In genomic region chr1:169748439-169748838, GRCm38 (mm10) we compare ENCODE assay signal across 13 mouse cellular contexts. TPM values are rescaled to one million over a fixed set of nuclear protein-coding genes. Genes with fewer than 3 reads are reported as not detected.
DNase-seq lines count a peak whose midpoint lies in the region; ATAC-seq and TF ChIP-seq lines count a peak whose summit lies in the region.
"Had no signal": no experiment of that assay in that cellular context is flagged by ENCODE, and none has a peak within 500 bp of the region (broad histone marks: within the 10 kb centered on the region; RNA-seq: fewer than 3 reads in every experiment).

No protein-coding gene starts in this region.

- TF ChIP-seq CTCF in forebrain, postnatal 0 days (IDR thresholded peaks at IDR 0.05; ENCODE audit: low read depth) = no peak

- H3K4me1 ChIP-seq in forebrain, postnatal 0 days (ENCODE audit: insufficient read depth) = 0 out of 2 replicates have a peak, but pooled peaks cover 5% of the 10 kb centered on the region
- H3K4me1 ChIP-seq in forebrain, embryonic 13.5 days = peaks cover 10% of the 10 kb centered on the region; the same call in 1 of the 2 replicates
- peaks cover 12% of the 10 kb centered on the region; the same call in 1 of the 2 replicates for H3K4me1 ChIP-seq in midbrain, embryonic 12.5 days
- peaks cover 17% of the 10 kb centered on the region for H3K4me1 ChIP-seq in midbrain, embryonic 10.5 days
- H3K4me1 ChIP-seq in hindbrain, embryonic 15.5 days (replicated peaks) = peaks cover 18% of the 10 kb centered on the region
- 0 out of 2 replicates have a peak, but pooled peaks cover 4% of the 10 kb centered on the region for H3K4me1 ChIP-seq in neural tube, embryonic 14.5 days (ENCODE audit: control insufficient read depth, insufficient read depth, low read length)

- H3K36me3 ChIP-seq in forebrain, postnatal 0 days (ENCODE audit: insufficient read depth) = no peaks in the 10 kb centered on the region
- H3K36me3 ChIP-seq in forebrain, embryonic 13.5 days (ENCODE audit: poor library complexity, severe bottlenecking) = no peaks in the 10 kb centered on the region
- no peaks in the 10 kb centered on the region for H3K36me3 ChIP-seq in midbrain, embryonic 12.5 days
- no peaks in the 10 kb centered on the region for H3K36me3 ChIP-seq in midbrain, embryonic 10.5 days
- peaks cover 3% of the 10 kb centered on the region; the same call in 1 of the 2 replicates for H3K36me3 ChIP-seq in hindbrain, embryonic 15.5 days
- no peaks in the 10 kb centered on the region for H3K36me3 ChIP-seq in neural tube, embryonic 14.5 days (ENCODE audit: control insufficient read depth, insufficient read depth, low read length)
- H3K36me3 ChIP-seq: limb, embryonic 13.5 days had no signal

- H3K9ac ChIP-seq in forebrain, postnatal 0 days = 0 out of 2 replicates have a peak overlapping the region, but pooled peaks have one; percentile 53
- H3K9ac ChIP-seq in forebrain, embryonic 13.5 days = no peak overlapping the region
- no peak overlapping the region for H3K9ac ChIP-seq in midbrain, embryonic 12.5 days (replicated peaks)
- no peak overlapping the region for H3K9ac ChIP-seq in hindbrain, embryonic 15.5 days
- H3K9ac ChIP-seq in neural tube, embryonic 14.5 days (replicated peaks; ENCODE audit: low read depth, low read length) = no peak overlapping the region

- peak overlapping the region; percentile 82 for H3K27ac ChIP-seq in forebrain, postnatal 0 days (ENCODE audit: low read depth, low read length)
- H3K27ac ChIP-seq in forebrain, embryonic 13.5 days = no peak overlapping the region
- H3K27ac ChIP-seq in midbrain, embryonic 12.5 days (replicated peaks) = no peak overlapping the region
- H3K27ac ChIP-seq in midbrain, embryonic 10.5 days (replicated peaks) = no peak overlapping the region
- peak overlapping the region; percentile 81 for H3K27ac ChIP-seq in hindbrain, embryonic 15.5 days (replicated peaks)
- H3K27ac ChIP-seq in neural tube, embryonic 14.5 days (ENCODE audit: low read depth, low read length) = no peak overlapping the region
- H3K27ac ChIP-seq: limb, embryonic 13.5 days had no signal

- no peaks in the 10 kb centered on the region for H3K9me3 ChIP-seq in forebrain, postnatal 0 days (ENCODE audit: low read length)
- no peaks in the 10 kb centered on the region for H3K9me3 ChIP-seq in forebrain, embryonic 13.5 days (replicated peaks)
- H3K9me3 ChIP-seq in midbrain, embryonic 12.5 days = no peaks in the 10 kb centered on the region
- H3K9me3 ChIP-seq in midbrain, embryonic 10.5 days (replicated peaks) = no peaks in the 10 kb centered on the region
- H3K9me3 ChIP-seq in hindbrain, embryonic 15.5 days = no peaks in the 10 kb centered on the region
- H3K9me3 ChIP-seq in neural tube, embryonic 14.5 days (ENCODE audit: control insufficient read depth, low read length) = no peaks in the 10 kb centered on the region
- H3K9me3 ChIP-seq: limb, embryonic 13.5 days had no signal

- peak overlapping the region; percentile 47 for H3K4me3 ChIP-seq in forebrain, postnatal 0 days (ENCODE audit: low read depth, low read length)
- H3K4me3 ChIP-seq in forebrain, embryonic 13.5 days = no peak overlapping the region
- H3K4me3 ChIP-seq in midbrain, embryonic 12.5 days = no peak overlapping the region
- H3K4me3 ChIP-seq in midbrain, embryonic 10.5 days = no peak overlapping the region
- H3K4me3 ChIP-seq in hindbrain, embryonic 15.5 days = peak overlapping the region; percentile 34
- no peak overlapping the region for H3K4me3 ChIP-seq in neural tube, embryonic 14.5 days (ENCODE audit: low read depth, low read length)

- WGBS in forebrain, postnatal 0 days = 27% methylated on average over 5 of the region's 5 CpGs
- WGBS in forebrain, embryonic 13.5 days = 38% methylated on average over 5 of the region's 5 CpGs
- WGBS in midbrain, embryonic 12.5 days = 42% methylated on average over 5 of the region's 5 CpGs
- WGBS in midbrain, embryonic 10.5 days = 49% methylated on average over 5 of the region's 5 CpGs
- WGBS in hindbrain, embryonic 15.5 days = 30% methylated on average over 5 of the region's 5 CpGs
- 39% methylated on average over 5 of the region's 5 CpGs for WGBS in neural tube, embryonic 14.5 days

- peak overlapping the region; percentile 73 for H3K4me2 ChIP-seq in forebrain, postnatal 0 days (ENCODE audit: low read depth)
- H3K4me2 ChIP-seq in forebrain, embryonic 13.5 days = no peak overlapping the region
- peak overlapping the region; percentile 69 for H3K4me2 ChIP-seq in midbrain, embryonic 12.5 days (replicated peaks)
- H3K4me2 ChIP-seq in hindbrain, embryonic 15.5 days = peak overlapping the region; percentile 65
- peak overlapping the region; percentile 45 for H3K4me2 ChIP-seq in neural tube, embryonic 14.5 days (ENCODE audit: low read depth, low read length)

- peak; percentile 65 for DNase-seq in forebrain, postnatal 0 days
- no peak for DNase-seq in midbrain, embryonic 10.5 days (ENCODE audit: low spot score)
- no peak for DNase-seq in embryo, embryonic 10 days (ENCODE audit: low spot score)
- DNase-seq: kidney, adult 2 months; lung, adult 18-20 months; right cerebral cortex, postnatal 25 days had no signal

- ATAC-seq in forebrain, postnatal 0 days = no peak; the same call in 1 of the 2 replicates
- no peak for ATAC-seq in forebrain, embryonic 13.5 days
- no peak for ATAC-seq in midbrain, embryonic 12.5 days (ENCODE audit: low FRiP score, low read depth)
- 0 out of 2 replicates have a peak, but pooled peaks have one; percentile 35 for ATAC-seq in hindbrain, embryonic 15.5 days (ENCODE audit: low FRiP score, low read depth)
- ATAC-seq in neural tube, embryonic 14.5 days (ENCODE audit: low read depth) = no peak
- ATAC-seq: CD4-positive, CD25-positive, alpha-beta regulatory T cell, adult 4 months had no signal

- H3K27me3 ChIP-seq in forebrain, postnatal 0 days (ENCODE audit: insufficient read depth, low read length) = no peaks in the 10 kb centered on the region
- H3K27me3 ChIP-seq in forebrain, embryonic 13.5 days = peaks cover 7% of the 10 kb centered on the region; the same call in 1 of the 2 replicates
- H3K27me3 ChIP-seq in midbrain, embryonic 12.5 days = peaks cover 8% of the 10 kb centered on the region
- peaks cover 23% of the 10 kb centered on the region for H3K27me3 ChIP-seq in midbrain, embryonic 10.5 days (ENCODE audit: low read depth, poor library complexity, severe bottlenecking)
- no peaks in the 10 kb centered on the region for H3K27me3 ChIP-seq in hindbrain, embryonic 15.5 days
- no peaks in the 10 kb centered on the region for H3K27me3 ChIP-seq in neural tube, embryonic 14.5 days (ENCODE audit: control insufficient read depth, insufficient read depth, low read length)

RNA-seq across cellular contexts. Expression of gene Rgs4, which starts 1.0 kb away (rescaled TPM):
- total RNA-seq in forebrain, postnatal 0 days (2014; rRNA removed) = 113 and 130 TPM in 2 replicates
- polyA plus RNA-seq in forebrain, postnatal 0 days (2015; fragmentation: Nextera tagmentation; extraction: Ambion mirVana) = 74.8 and 95.5 TPM in 2 replicates
- 18.2 and 29.7 TPM in 2 replicates for polyA plus RNA-seq in forebrain, embryonic 13.5 days (2015; fragmentation: Nextera tagmentation; extraction: Ambion mirVana)
- polyA plus RNA-seq in midbrain, embryonic 12.5 days (2016; fragmentation: Nextera tagmentation; extraction: Ambion mirVana) = 17.4 and 17.9 TPM in 2 replicates
- polyA plus RNA-seq in midbrain, embryonic 10.5 days (2016; fragmentation: Nextera tagmentation; extraction: Ambion mirVana) = 5.9 and 13.8 TPM in 2 replicates
- 81.6 and 90.8 TPM in 2 replicates for polyA plus RNA-seq in hindbrain, embryonic 15.5 days (2015; fragmentation: Nextera tagmentation; extraction: Ambion mirVana)
- 83.9 and 109 TPM in 2 replicates for polyA plus RNA-seq in neural tube, embryonic 14.5 days (2014; fragmentation: Nextera tagmentation; extraction: Ambion mirVana)
- total RNA-seq: megakaryocyte progenitor cell, adult 5-6 weeks had no signal
- polyA plus RNA-seq: CD4-positive, CD25-positive, alpha-beta regulatory T cell, adult 4 months had no signal

Comparison
In these comparisons a context has a peak if more than half of its experiments do, and no peak if none do; other contexts are left out.
1. H3K27ac ChIP-seq: peak in forebrain, postnatal 0 days (single experiment) and hindbrain, embryonic 15.5 days (single experiment); none in forebrain, embryonic 13.5 days (single experiment), midbrain, embryonic 12.5 days (single experiment), midbrain, embryonic 10.5 days (single experiment) and neural tube, embryonic 14.5 days (single experiment).
2. H3K4me3 ChIP-seq: peak in forebrain, postnatal 0 days (single experiment) and hindbrain, embryonic 15.5 days (single experiment); none in forebrain, embryonic 13.5 days (single experiment), midbrain, embryonic 12.5 days (single experiment), midbrain, embryonic 10.5 days (single experiment) and neural tube, embryonic 14.5 days (single experiment).